Mouse (Mus musculus) myocyte (in vitro differentiated cells): ENCODE measurements around the gene Bend3. TPM values are rescaled to one million over a fixed set of nuclear protein-coding genes. Genes with fewer than 3 reads are reported as not detected.

Source experiments
- H3K27me3 ChIP-seq: one replicate; pipeline ENCODE4 v1.6.1; 2011; ENCODE audit not compliant: control insufficient read depth, insufficient read depth, insufficient read length
- H3K36me3 ChIP-seq: one replicate; pipeline ENCODE4 v1.6.1; 2011; ENCODE audit not compliant: control insufficient read depth, insufficient read depth
- H3K4me2 ChIP-seq: one replicate; pipeline ENCODE4 v1.6.1; 2011; ENCODE audit warnings: low read depth, control low read depth
- H3K4me3 ChIP-seq: one replicate; pipeline ENCODE4 v1.5.1; 2011; ENCODE audit warnings: mild to moderate bottlenecking, control low read depth, moderate library complexity
- H3K79me2 ChIP-seq: one replicate; pipeline ENCODE4 v1.6.1; 2011; ENCODE audit not compliant: control insufficient read depth, insufficient read depth
- H3ac ChIP-seq: one replicate; pipeline ENCODE4 v1.6.1; 2011; ENCODE audit not compliant: control insufficient read depth, insufficient read length
- CEBPB ChIP-seq: IDR thresholded peaks from 2 replicates; pipeline ENCODE4 v1.6.1; 2011; ENCODE audit warnings: mild to moderate bottlenecking, moderate library complexity; ENCODE audit not compliant: poor library complexity, insufficient read depth, severe bottlenecking
- E2F4 ChIP-seq: IDR thresholded peaks from one replicate; pipeline ENCODE4 v1.6.1; 2011; ENCODE audit warnings: mild to moderate bottlenecking, control low read depth, moderate library complexity; ENCODE audit not compliant: insufficient read depth
- MAX ChIP-seq: IDR thresholded peaks from one replicate; pipeline ENCODE4 v1.6.1; 2011; ENCODE audit warnings: low read depth, mild to moderate bottlenecking, control low read depth
- MYOD1 ChIP-seq, 3 experiments: IDR thresholded peaks; one replicate each; pipeline ENCODE4 v1.6.1; 2011; ENCODE audit warnings: control low read depth in 2 of 3, low read depth in 2 of 3, mild to moderate bottlenecking in 2 of 3, moderate library complexity in 1 of 3; ENCODE audit not compliant: insufficient read length in 2 of 3, control insufficient read depth in 1 of 3
- MYOG ChIP-seq, 3 experiments: IDR thresholded peaks; one replicate each; pipeline ENCODE4 v1.6.1; 2011; ENCODE audit warnings: control low read depth in 2 of 3, low read depth in 2 of 3, mild to moderate bottlenecking in 2 of 3; ENCODE audit not compliant: insufficient read length in 2 of 3, control insufficient read depth in 1 of 3, insufficient read depth in 1 of 3
- POLR2A ChIP-seq: IDR thresholded peaks from one replicate; pipeline ENCODE4 v1.6.1; 2011; ENCODE audit warnings: low read depth, mild to moderate bottlenecking, control low read depth, moderate library complexity; ENCODE audit not compliant: insufficient read length
- POLR2AphosphoS2 ChIP-seq: IDR thresholded peaks from one replicate; pipeline ENCODE4 v1.6.1; 2011; ENCODE audit warnings: low read depth, control low read depth; ENCODE audit not compliant: insufficient read length
- REST ChIP-seq: IDR thresholded peaks from one replicate; pipeline ENCODE4 v1.6.1; 2011; ENCODE audit warnings: mild to moderate bottlenecking, control low read depth, moderate library complexity; ENCODE audit not compliant: insufficient read depth, insufficient read length
- SRF ChIP-seq: IDR thresholded peaks from one replicate; pipeline ENCODE4 v1.6.1; 2011; ENCODE audit warnings: low read depth; ENCODE audit not compliant: control insufficient read depth, insufficient read length
- TCF12 ChIP-seq: IDR thresholded peaks from one replicate; pipeline ENCODE4 v1.6.1; 2011; ENCODE audit warnings: mild to moderate bottlenecking, control low read depth; ENCODE audit not compliant: poor library complexity, insufficient read depth, severe bottlenecking
- TCF3 ChIP-seq: IDR thresholded peaks from one replicate; pipeline ENCODE4 v1.6.1; 2011; ENCODE audit warnings: low read depth, control low read depth; ENCODE audit not compliant: insufficient read length
- USF1 ChIP-seq: IDR thresholded peaks from one replicate; pipeline ENCODE4 v1.6.1; 2011; ENCODE audit warnings: low read depth, mild to moderate bottlenecking, control low read depth, moderate library complexity
- polyA plus RNA-seq: library from polyadenylated mRNA; unstranded; fragments of >200 nt; fragmentation: generic; extraction: Trizol; gene quantifications from one replicate; pipeline ENCODE4 v1.2.1, GENCODE M21; 2012; ENCODE audit warnings: missing spikeins

The Bend3 gene
- polyA plus RNA-seq, 1 experiment: 3.0 TPM

DNA sequence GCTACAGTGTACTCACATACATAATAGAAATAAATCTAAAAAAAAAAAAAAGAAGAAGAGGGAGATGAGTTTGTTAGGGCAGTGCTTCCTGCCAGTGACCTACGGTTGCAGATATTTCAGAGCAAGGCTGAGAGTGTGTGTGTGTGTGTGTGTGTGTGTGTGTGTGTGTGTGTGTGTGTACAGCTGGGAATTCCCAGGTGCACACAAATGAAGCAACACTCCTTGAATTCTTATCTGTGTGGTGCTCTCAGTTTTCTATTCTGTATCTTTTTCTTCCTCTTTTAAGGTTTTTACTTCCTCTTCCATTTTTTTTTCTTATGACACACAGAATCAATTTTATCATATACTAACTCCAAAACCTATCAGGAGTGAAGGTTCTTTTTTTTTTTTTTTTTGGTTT lies 25.7 kb downstream of the Bend3 start:
- TF ChIP-seq CEBPB (no peak), POLR2A (no peak), MYOG (IDR thresholded peaks at IDR 0.05; ENCODE audit: control insufficient read depth in 1 of 3, insufficient read depth in 1 of 3, insufficient read length in 2 of 3, low read depth in 2 of 3) (no peak), POLR2AphosphoS2 (no peak), E2F4 (no peak), USF1 (no peak), MAX (no peak), TCF3 (no peak), TCF12 (no peak), SRF (no peak), MYOD1 (IDR thresholded peaks at IDR 0.05; ENCODE audit: control insufficient read depth in 1 of 3, insufficient read length in 2 of 3, low read depth in 2 of 3) (no peak)
- Histone ChIP-seq H3K4me2 (no peak overlapping the region), H3K4me3 (no peak overlapping the region), H3ac (no peak overlapping the region), H3K27me3 (no peaks in the 10 kb centered on the region), H3K79me2 (no peaks in the 10 kb centered on the region), H3K36me3 (no peaks in the 10 kb centered on the region)

DNA sequence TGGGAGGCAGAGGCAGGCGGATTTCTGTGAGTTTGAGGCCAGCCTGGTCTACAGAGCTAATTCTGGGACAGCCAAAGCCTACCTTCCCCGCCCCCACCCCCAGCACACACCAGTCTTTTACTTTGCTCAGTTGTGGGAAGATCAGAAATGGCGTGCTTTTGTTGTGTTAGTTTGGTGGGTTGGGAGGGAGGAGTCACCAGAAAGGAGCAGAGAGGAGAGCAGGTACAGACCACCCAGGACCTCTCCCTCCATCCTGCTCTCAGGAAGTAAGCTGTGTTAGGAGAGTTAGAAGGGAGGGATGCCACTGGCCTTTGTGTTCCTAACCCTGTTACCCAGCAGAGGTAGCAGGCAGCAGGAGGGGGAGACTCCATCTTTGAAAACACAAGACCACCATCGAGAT lies 28.4 kb downstream of the Bend3 start:
- Histone ChIP-seq H3K4me2 (no peak overlapping the region), H3K4me3 (no peak overlapping the region), H3K27me3 (no peaks in the 10 kb centered on the region), H3K79me2 (no peaks in the 10 kb centered on the region), H3K36me3 (no peaks in the 10 kb centered on the region), H3ac (no peak overlapping the region)
- TF ChIP-seq E2F4: no peak
- TF ChIP-seq TCF12: no peak
- TF ChIP-seq CEBPB: no peak
- no peak for TF ChIP-seq MYOG (IDR thresholded peaks at IDR 0.05; ENCODE audit: control insufficient read depth in 1 of 3, insufficient read depth in 1 of 3, insufficient read length in 2 of 3, low read depth in 2 of 3)
- no peak for TF ChIP-seq REST
- TF ChIP-seq TCF3: no peak
- no peak for TF ChIP-seq MYOD1 (IDR thresholded peaks at IDR 0.05; ENCODE audit: control insufficient read depth in 1 of 3, insufficient read length in 2 of 3, low read depth in 2 of 3)
- TF ChIP-seq SRF: no peak
- TF ChIP-seq POLR2A: no peak
- no peak for TF ChIP-seq POLR2AphosphoS2
- no peak for TF ChIP-seq USF1

DNA sequence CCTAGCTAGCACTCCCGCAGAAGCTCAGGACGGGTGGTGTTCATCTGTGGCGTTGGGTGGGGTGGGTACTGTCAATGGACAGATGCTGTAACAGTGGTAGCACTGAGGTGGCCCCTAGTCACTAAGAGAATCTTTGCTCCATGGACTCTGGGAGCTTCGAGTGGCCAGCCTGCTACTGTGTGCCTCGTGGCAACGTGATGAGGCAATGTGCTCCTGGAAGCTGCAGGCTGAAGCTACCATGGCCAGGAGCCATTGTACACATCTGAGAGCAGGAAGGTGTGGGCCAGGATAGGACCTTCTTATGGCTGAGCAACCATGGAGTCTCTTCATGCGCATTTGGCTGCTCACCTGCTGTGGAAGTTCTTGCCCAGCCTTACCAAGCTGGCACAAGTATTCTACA lies 30.6 kb downstream of the Bend3 start:
- no peak overlapping the region for H3ac ChIP-seq
- no peaks in the 10 kb centered on the region for H3K36me3 ChIP-seq

DNA sequence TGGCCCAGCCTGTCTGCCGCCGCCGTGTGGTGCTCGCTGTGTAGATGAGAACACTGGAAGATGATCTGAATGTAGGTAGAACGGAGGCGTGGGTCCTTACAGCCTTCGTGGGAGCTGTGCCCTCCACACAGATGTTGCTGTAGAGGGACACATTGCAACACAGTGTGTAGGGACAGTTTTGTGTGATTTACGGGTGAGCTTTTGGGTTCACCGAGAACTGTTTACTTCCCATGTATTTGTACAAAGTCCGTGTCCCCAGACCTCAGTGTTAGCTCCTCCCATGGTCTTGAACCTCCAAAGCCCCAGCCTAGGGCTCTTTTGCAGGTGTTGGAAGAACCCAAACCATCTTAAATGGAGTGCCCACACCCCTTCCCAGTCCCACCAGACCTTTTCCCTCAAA lies 34.3 kb downstream of the Bend3 start:
- H3K36me3 ChIP-seq: no peaks in the 10 kb centered on the region
- no peak overlapping the region for H3K4me2 ChIP-seq
- H3ac ChIP-seq: no peak overlapping the region
- H3K27me3 ChIP-seq: no peaks in the 10 kb centered on the region
- no peak overlapping the region for H3K4me3 ChIP-seq
- no peak for TF ChIP-seq CEBPB
- no peak for TF ChIP-seq SRF
- no peak for TF ChIP-seq TCF3
- no peak for TF ChIP-seq USF1
- no peak for TF ChIP-seq REST
- TF ChIP-seq MAX: no peak
- TF ChIP-seq MYOG (IDR thresholded peaks at IDR 0.05; ENCODE audit: control insufficient read depth in 1 of 3, insufficient read depth in 1 of 3, insufficient read length in 2 of 3, low read depth in 2 of 3): no peak
- TF ChIP-seq POLR2A: no peak
- TF ChIP-seq E2F4: no peak
- TF ChIP-seq TCF12: no peak
- TF ChIP-seq MYOD1 (IDR thresholded peaks at IDR 0.05; ENCODE audit: control insufficient read depth in 1 of 3, insufficient read length in 2 of 3, low read depth in 2 of 3): no peak
- TF ChIP-seq POLR2AphosphoS2: no peak
- no peaks in the 10 kb centered on the region for H3K79me2 ChIP-seq

More for the DNA sequence above, 30.6 kb downstream of the Bend3 start:
- Histone ChIP-seq H3K4me2 (no peak overlapping the region), H3K27me3 (no peaks in the 10 kb centered on the region), H3K4me3 (no peak overlapping the region), H3K79me2 (no peaks in the 10 kb centered on the region)
- no peak for TF ChIP-seq SRF
- TF ChIP-seq POLR2AphosphoS2: no peak
- TF ChIP-seq MYOD1 (IDR thresholded peaks at IDR 0.05; ENCODE audit: control insufficient read depth in 1 of 3, insufficient read length in 2 of 3, low read depth in 2 of 3): no peak
- no peak for TF ChIP-seq MAX
- no peak for TF ChIP-seq TCF12
- no peak for TF ChIP-seq POLR2A
- TF ChIP-seq REST: no peak
- TF ChIP-seq CEBPB: no peak
- no peak for TF ChIP-seq USF1
- no peak for TF ChIP-seq TCF3

DNA sequence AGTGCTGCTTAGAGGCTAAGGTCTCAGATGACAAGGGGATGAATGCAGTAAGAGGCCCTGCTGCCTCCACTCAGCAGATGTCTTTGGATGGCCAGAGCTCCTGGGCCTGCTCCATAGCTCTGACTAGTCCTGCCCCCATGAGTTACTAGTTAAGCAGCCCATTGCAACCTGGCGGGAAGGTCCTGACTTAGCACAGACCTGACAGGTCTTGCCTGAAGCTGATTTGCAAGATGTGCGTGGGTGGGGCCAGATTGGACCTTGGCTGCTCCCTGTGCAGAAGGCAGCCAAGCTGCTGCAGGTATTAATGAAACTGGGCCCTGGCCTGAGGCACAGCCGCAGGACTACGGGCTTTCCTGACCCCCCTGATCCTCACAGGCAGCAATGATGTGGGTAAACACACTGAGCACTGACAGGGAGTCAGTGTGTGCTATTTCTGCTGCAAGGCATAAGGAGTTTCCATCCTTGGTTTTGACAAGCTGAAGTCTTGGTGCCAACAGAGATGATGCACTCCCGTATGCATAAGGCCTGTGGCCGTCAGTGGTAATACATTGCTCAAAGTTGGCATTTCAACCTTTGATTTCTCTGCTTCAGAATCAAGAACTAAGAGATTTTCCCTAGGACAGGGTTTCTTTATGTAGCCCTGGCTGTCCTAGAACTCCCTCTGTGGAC lies 38.5 kb downstream of the Bend3 start:
- H3K36me3 ChIP-seq: no peaks in the 10 kb centered on the region
- no peak for TF ChIP-seq POLR2A
- no peak for TF ChIP-seq TCF12
- TF ChIP-seq TCF3: no peak
- no peak for TF ChIP-seq MYOD1 (IDR thresholded peaks at IDR 0.05; ENCODE audit: control insufficient read depth in 1 of 3, insufficient read length in 2 of 3, low read depth in 2 of 3)
- no peak for TF ChIP-seq SRF

More for the DNA sequence above, 38.5 kb downstream of the Bend3 start:
- H3ac ChIP-seq: no peak overlapping the region
- no peaks in the 10 kb centered on the region for H3K79me2 ChIP-seq
- H3K4me2 ChIP-seq: no peak overlapping the region
- H3K4me3 ChIP-seq: no peak overlapping the region
- no peaks in the 10 kb centered on the region for H3K27me3 ChIP-seq
